Mouse (Mus musculus): ENCODE measurements at regions not wholly inside any gene's neighbourhood (a gene's known extent, or its start where the extent isn't known, plus 50 kb on each side); places are given as distances from the start of the nearest gene placed in this dataset.

DNA sequence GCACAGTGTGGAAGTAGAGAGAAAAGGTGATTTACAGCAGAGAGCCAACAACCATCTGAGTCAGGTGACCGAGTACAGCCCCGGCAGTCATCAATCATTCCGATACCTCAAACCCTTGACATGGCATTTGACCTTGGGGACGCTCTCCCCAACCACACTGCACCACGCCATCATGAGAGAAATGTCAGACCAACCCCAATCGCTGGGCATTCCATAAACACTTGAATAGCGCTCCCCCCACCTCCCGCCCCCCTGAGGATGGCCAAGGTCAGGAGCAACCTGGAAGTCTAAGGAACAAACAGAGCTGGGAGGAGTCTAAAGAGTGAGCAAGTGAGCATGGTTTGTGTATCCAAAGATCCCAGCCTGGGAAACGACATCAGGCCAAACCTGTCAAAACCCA, 198.2 kb upstream of the Srrm4 start:
- no peak for TF ChIP-seq CTCF (IDR thresholded peaks at IDR 0.05; ENCODE audit: control insufficient read depth, insufficient read depth, insufficient replicate concordance, low read depth, low read length)
- TF ChIP-seq POLR2A (IDR thresholded peaks at IDR 0.05; ENCODE audit: control insufficient read depth, low read depth, low read length) = no peak

All from testis, adult 2 months (tissue).